Mouse (Mus musculus) brain, adult 10 weeks (tissue): ENCODE measurements around the gene Polr1e. TPM values are rescaled to one million over a fixed set of nuclear protein-coding genes. Genes with fewer than 3 reads are reported as not detected.

Experiments
- polyA plus RNA-seq: library from polyadenylated mRNA; stranded (reverse); fragments of 350-450 nt; fragmentation: Illumina TruSeq; extraction: RNeasy Lipid Tissue Mini Kit (QIAGEN cat#74804); gene quantifications from one replicate; pipeline ENCODE4 v1.2.3, GENCODE M21; 2015; ENCODE audit warnings: low read depth, low replicate concordance

The Polr1e gene
- polyA plus RNA-seq = 14.3 TPM

GRCm38 (mm10) chr4:45018452-45018980 lies at the start of gene Polr1e:
TSS of gene Polr1e (plus strand) at chr4:45018583.

GRCm38 (mm10) chr4:44981280-44981973 lies 37.0 kb upstream of the Polr1e start, which contains the start of gene Grhpr:
TSS of gene Grhpr (plus strand) at chr4:44981395.

DNA sequence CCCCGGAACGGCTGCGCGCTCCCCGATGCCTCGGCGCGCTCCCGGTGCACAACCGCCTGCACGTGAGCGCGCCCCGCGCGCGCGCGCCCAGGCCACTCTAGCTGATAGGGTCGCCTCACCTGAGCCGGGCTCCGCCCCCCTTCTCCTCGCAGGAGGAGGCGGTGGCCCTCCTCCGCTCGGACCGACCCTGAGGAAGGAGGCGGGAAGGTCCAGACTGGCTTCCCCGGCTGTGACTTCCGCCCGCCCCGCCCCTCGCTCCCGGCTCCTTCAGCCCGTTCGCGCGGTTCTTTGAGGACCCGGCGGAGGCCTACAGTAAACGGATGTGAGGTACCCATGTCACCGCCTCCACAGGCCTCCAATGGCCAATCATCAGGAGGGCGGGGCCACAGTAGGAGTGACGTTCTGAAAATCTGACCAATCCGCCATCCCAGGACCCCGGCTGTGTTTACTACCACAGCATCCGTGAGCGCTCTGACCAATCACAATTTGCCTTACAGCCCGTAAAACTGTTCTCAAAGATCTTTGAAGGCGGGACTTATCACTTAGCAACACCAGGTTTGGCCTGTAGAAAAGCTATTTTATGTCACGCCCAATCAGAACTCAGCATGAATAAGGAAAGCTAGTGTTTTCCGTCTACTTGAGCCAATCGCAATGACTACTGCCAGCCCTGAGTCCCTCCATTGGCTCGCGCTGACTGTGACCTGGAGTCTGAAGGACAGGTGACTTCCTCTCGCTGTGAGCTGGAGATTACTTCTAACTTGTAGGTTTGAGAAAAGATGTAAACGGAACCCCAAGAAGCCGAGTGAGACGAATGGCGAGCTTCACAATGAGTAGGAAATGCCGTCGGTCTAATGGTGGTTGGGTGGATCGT lies 6.0 kb upstream of the Polr1e start, which contains the start of gene Zbtb5:
Gene Zbtb5, minus strand, starts transcription at position 308 of the 871 bp plus-strand sequence.

DNA sequence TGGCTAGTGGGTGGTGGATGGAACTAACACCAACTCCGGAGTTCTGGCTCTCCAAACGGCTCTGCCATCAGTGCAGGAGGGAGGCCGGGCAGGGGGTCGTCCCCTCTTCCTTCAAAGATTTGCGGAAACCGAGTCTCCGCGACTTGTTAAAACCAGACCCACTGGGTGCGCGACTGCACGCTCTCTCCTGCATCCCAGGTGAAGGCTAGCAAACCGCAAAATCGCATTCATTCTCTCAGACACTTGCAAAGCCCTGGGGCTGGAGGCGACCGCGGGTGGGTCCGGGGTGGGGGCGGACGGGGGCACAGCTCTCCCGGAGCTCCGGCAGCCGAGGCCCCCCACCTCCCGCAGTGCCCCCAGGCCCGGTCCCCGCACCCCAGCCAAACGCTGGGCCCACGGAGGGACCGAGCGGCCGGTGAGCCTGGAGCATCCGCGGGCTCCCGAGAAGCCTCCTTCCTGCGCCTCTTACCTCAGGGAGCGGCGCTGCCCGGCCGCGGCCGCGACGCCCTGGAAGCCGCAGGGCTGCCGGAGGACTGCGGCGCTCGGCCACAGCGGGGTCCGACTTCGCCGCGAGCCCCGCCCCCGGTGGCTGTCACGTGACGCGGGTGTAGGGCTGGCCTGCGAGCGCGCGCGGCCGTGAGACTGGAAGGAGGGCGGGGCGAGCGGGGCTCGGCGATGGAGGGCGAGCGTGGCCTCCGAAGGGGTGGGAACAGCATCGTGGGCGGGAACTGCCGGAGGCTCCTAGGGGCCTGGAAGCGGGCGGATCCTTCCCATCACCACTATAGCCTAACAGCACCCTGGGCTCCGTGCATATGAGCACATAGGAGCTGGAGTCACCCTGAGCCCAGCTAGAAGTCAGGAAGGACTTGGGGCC lies 65.9 kb downstream of the Polr1e start, which contains the start of gene Fbxo10:
Gene Fbxo10, minus strand, starts transcription at position 584 of the 874 bp plus-strand sequence.

Other genes with a start within 250 kb of the Polr1e start
- gene Grhpr, start 37.2 kb upstream of the Polr1e start, polyA plus RNA-seq = 49.3 TPM
- 7.2 TPM for gene Zbtb5, start 6.2 kb upstream of the Polr1e start, polyA plus RNA-seq
- 21.3 TPM for gene Fbxo10, start 66.0 kb downstream of the Polr1e start, polyA plus RNA-seq
- gene Tomm5, start 89.5 kb downstream of the Polr1e start, polyA plus RNA-seq = 170 TPM
- 8.1 TPM for gene Frmpd1, start 166.3 kb downstream of the Polr1e start, polyA plus RNA-seq